Mouse (Mus musculus): ENCODE data around the gene Gria4.
"Not testable (repeated sequence)": the region's sequence is repeated elsewhere in the genome, so short reads cannot be mapped to it uniquely, and the experiment has no call there.

Gene Gria4

GRCm38 (mm10) chr9:4555415-4555959 is 240.5 kb downstream of the Gria4 start:
- no peak for DNase-seq

DNA sequence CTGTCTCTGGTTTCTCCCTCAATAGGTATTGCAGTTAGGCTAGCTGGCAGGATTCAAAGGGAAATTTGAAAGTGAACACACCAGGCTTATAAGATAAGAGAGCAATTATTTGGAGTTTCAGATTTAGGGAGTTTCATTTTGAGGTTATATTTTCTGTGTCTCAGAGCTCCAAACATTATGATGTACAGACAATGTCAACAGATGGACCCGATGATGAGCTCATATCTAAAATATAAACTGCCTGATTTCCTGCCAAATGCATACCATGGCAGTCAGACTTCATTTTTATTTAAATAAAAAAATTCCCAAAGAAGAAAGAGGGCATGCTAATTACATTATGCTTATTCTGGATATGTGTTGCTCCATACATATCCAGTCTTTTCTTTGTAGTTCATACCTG is 256.8 kb downstream of the Gria4 start:
- no peak for DNase-seq

DNA sequence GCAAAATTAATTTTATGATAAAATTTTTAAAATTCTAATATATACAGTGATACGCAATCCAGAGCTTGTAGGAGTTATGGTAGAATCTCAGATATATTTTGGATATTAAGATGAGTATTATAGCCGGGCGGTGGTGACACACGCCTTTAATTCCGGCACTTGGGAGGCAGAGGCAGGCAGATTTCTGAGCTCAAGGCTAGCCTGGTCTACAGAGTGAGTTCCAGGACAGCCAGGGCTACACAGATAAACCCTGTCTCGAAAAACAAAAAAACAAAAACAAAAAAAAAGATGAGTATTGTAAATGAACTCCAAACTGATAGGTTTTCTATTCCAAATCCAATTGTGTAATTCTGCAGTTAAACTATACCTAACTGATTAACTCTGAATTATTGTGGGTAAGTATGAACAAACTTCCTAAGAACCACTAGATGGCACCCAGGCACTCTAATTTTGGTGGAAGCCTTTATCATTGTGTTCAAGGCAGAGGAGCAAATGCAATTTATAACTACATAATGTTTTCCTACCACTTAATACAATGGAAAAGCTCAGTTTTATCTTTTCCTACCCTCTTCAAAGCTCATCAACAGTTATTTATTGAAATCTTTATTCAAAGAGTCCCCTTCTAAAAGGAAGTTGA is 259.4 kb downstream of the Gria4 start:
- DNase-seq: peak; percentile 2 to 4

DNA sequence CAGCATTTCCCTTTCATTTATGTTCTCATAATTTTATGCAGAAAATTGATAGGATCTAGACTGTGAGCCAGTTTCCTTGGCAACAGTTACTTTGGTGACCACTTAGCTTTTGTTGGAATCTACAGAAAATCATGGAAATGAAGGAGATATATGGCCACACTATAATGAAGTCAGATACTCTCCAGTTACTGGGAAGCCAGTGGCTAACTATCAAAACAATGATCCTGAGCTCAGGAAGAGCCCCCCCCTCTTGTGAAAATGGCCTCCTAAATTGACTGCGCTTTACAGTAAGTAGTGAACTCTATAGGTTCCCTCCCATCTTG is 281.5 kb downstream of the Gria4 start:
- DNase-seq: no peak

GRCm38 (mm10) chr9:4513796-4514562 is 282.1 kb downstream of the Gria4 start:
- DNase-seq: no peak

DNA sequence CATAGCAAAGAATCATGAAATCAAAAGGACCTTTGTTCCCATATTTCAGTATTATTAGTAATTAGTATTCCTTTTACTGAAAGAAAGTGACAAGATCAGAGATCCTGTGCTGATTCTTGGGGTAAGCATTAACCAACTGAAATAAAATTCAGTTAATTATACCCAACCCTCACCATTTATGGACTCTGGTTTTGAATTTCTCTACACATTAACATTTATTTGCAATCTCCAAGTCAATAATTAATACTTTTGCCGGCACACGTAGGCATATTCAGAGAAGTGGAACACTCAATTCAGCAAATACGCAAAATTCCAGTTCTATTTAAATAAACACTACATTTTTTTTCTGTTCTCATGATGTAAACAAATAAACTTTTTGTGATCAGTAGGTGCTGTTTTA is 289.9 kb downstream of the Gria4 start:
- DNase-seq: peak in 1 of 2 experiments; percentile 1

DNA sequence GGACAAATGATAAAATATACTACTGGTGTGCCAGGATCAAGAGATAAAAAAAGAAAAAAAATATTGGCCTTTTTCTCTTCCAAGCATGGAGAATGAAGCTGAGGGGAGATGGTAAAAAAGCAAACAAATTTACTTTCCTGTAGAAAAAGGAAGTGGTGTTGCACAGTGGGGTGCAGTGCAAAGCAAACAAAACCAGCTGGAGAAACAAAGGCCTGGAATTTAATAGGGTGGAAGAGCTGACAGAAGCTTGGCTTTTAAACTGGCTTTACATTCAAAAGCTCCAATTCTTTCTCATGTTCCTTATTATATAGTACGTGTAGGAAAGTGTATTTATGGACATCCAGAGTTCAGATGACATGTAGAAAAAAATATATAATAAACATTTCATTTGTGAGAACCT is 290.9 kb downstream of the Gria4 start:
- no peak for DNase-seq

DNA sequence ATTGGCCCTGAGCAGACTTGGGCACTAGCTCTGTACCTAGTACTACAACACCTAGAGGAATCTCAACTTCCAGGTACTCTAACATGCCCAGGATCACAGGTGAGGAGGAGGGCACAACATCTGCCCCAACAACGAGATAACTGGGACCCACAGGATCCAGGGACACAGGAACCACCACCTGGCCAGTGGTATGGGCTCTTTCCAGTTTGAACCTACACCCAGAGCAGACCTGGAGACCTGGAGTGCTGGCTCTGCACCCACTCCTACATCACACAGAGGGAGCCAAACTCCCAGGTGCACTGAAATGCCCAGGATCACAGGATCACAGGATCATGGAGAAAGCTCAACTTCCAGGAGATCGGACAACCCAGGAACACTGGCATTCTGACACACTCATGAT is 309.6 kb downstream of the Gria4 start:
- DNase-seq: no peak

DNA sequence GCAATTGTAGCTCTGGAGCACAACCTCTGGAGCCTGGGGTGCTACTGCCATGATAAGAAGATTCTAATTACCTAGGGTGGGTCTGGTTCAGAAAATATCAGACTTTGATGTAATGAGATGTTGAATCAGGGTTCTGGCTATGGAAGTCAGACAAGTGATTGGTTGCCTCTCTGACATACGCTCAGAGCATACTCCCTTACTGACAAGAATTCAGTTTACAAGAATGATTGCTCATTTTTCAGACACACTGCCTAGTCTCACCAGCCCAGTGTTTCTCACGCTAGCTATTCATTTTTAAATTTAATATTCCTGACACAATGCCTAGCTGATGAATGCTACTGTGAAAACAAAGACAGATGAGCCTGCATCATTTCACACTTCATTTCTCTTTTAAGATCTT is 311.5 kb downstream of the Gria4 start:
- DNase-seq: no peak

- peak; percentile 39 to 70 for DNase-seq
Measured at GRCm38 (mm10) chr9:4470791-4471190, 325.2 kb downstream of the Gria4 start.

- no peak for DNase-seq
Measured at GRCm38 (mm10) chr9:4459456-4460070, 336.5 kb downstream of the Gria4 start.

GRCm38 (mm10) chr9:4458193-4458592 is 337.8 kb downstream of the Gria4 start:
- no peak for DNase-seq

- DNase-seq: no peak
Measured at GRCm38 (mm10) chr9:4457644-4458043, 338.4 kb downstream of the Gria4 start.

DNA sequence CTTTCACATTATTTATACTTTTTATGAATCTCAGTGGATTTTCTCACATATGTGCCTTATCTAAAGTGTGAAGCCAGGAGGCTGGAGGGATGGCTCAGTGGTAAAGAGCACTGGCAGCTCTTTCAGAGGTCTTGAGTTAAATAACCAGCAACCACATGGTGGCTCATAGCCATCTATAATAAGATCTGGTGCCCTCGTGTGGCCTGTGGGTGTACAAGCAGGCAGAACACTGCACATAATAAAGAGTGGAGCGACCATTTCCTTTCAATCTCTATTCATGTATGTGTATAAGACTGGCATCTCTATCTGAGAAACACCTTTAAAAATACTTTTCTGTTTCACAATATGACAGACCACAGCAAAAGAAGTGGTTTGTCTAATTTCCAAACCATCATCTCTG is 353.1 kb downstream of the Gria4 start:
- DNase-seq: peak; percentile 17 to 52

DNA sequence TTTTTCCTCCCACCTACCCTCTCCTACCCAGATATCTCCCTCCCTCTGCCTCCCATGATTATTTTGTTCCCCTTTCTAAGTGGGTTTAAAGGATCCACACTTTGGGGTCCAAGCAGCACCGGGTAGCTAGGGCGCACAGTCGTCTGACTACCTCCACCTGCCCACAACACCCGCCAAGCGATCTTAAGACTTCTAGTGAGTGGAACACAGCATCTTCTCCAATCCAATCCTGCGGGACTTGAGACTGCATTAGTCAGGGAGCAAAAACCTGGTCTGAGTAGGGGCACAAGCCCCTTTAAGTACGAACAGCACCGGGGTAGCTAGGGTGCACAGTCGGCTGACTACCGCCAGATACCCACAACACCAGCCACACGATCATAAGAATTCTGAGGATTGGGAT is 395.2 kb downstream of the Gria4 start:
- not testable (repeated sequence) for DNase-seq

DNA sequence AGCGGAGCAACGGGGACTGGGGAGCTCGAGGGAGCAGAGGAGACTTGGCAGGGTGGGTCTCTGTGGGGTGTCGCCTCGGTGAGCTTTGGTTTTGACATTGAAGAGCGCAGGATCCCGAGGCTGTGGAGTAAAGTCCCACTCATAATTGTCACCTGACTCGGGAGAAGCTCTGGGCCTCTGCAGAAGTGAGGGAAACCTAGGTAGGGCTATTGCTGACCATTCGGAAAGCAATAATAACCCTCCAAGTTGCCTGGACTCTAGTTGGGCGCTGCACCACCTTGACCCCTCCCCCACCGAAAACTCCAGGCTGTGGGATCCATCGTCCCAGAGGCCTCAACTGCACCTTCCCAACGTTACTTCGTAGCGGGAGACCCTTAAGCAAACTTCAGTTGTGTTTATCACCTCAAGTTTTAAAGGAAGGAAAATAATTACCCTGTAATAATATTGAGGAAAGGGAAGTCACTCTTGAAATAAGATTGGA is 419.4 kb downstream of the Gria4 start:
- DNase-seq: no peak

GRCm38 (mm10) chr9:4375828-4376639 is 420.0 kb downstream of the Gria4 start, which contains the start of gene Msantd4:
Gene Msantd4, plus strand, starts transcription at chr9:4376562.
- DNase-seq: peak; percentile 98 to 99
